Mouse (Mus musculus): ENCODE measurements at regions not wholly inside any gene's neighbourhood (a gene's known extent, or its start where the extent isn't known, plus 50 kb on each side); places are given as distances from the start of the nearest gene placed in this dataset.

GRCm38 (mm10) chr13:106591729-106592128, 345.0 kb downstream of the Ipo11 start:
- H3K4me1 ChIP-seq (replicated peaks; ENCODE audit: insufficient read depth, low read length): no peaks in the 10 kb centered on the region
- DNase-seq (ENCODE audit: low spot score) (no peak), ATAC-seq (replicated peaks; ENCODE audit: low FRiP score, low read depth) (no peak)
- H3K4me2 ChIP-seq (ENCODE audit: low read length): no peak overlapping the region
- no peaks in the 10 kb centered on the region for H3K27me3 ChIP-seq (ENCODE audit: insufficient read depth, low read length)
- H3K4me3 ChIP-seq (replicated peaks; ENCODE audit: low read depth, low read length): no peak overlapping the region
- H3K36me3 ChIP-seq (ENCODE audit: insufficient read depth, low read length): no peaks in the 10 kb centered on the region
- no peak overlapping the region for H3K27ac ChIP-seq
- no peaks in the 10 kb centered on the region for H3K9me3 ChIP-seq (replicated peaks; ENCODE audit: low read length)
- H3K9ac ChIP-seq (ENCODE audit: low read depth, low read length): no peak overlapping the region
- 75% methylated on average over 2 of the region's 2 CpGs for WGBS
- no peak for TF ChIP-seq CTCF (IDR thresholded peaks at IDR 0.05; ENCODE audit: low read depth)

DNA sequence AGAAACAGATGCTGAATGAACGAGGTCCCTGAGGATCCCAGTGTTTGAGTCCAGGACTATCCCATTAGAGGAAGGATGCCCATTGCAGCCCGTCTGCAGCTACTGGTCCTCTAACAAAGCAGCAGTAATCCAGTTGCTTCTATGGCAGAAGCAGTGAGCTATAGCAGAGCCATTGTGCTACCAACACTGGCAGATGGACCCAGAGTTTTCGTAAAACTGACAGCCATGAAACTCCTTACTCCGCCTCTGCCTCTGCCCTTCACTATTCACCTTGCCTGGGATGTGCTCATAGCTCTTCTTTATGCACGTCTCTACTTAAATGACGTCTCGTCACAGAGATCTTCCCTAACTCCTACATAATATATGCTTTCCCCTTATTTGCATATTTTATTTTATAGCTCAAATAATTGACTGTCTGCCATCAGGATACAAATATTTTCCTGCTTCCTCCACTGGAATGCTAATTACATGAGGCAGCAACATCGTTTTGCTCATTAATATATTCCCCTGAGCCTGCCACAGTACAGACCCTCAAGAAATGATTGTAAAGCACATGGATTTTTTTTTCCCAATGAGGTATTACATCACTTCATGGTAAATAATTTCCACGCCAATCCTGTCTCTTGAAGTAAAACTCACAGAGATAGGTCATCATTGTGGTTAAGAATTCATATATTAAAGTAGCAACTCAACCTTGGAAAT, 368.9 kb downstream of the Ipo11 start:
- Histone ChIP-seq H3K9me3 (replicated peaks; ENCODE audit: low read length) (no peaks in the 10 kb centered on the region), H3K4me2 (ENCODE audit: low read length) (no peak overlapping the region), H3K36me3 (ENCODE audit: insufficient read depth, low read length) (no peaks in the 10 kb centered on the region), H3K27ac (no peak overlapping the region), H3K27me3 (ENCODE audit: insufficient read depth, low read length) (no peaks in the 10 kb centered on the region), H3K4me3 (replicated peaks; ENCODE audit: low read depth, low read length) (no peak overlapping the region), H3K9ac (ENCODE audit: low read depth, low read length) (no peak overlapping the region), H3K4me1 (replicated peaks; ENCODE audit: insufficient read depth, low read length) (no peaks in the 10 kb centered on the region)
- ATAC-seq (replicated peaks; ENCODE audit: low FRiP score, low read depth) (no peak), DNase-seq (ENCODE audit: low spot score) (no peak)
- 80% methylated on average over 9 of the region's 9 CpGs for WGBS
- TF ChIP-seq CTCF (IDR thresholded peaks at IDR 0.05; ENCODE audit: low read depth): no peak

DNA sequence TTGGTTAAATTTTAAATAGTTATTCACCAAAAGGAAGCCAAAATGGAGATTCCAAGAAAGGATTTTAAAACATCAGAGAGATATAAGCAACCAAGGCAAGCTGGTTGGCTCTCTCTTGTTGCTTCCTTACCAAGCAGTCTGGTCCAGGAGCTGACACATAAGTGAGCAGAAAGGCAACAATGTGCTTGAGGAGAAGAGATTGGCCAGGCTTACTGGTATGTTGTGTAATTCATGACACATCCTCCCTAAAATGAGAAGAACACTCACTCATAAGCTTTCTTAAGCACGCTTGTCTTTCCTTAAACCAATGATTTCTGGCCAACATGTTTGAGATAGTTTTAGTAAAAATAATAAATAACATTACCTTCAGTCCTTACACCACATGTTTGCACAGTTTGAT, 374.2 kb downstream of the Ipo11 start:
- no peak overlapping the region for H3K9ac ChIP-seq (ENCODE audit: low read depth, low read length)
- no peak overlapping the region for H3K4me3 ChIP-seq (replicated peaks; ENCODE audit: low read depth, low read length)
- 59% methylated on average over 1 of the region's 1 CpGs for whole genome bisulfite sequencing
- H3K27ac ChIP-seq: no peak overlapping the region
- DNase-seq (ENCODE audit: low spot score): no peak
- no peak for ATAC-seq (replicated peaks; ENCODE audit: low FRiP score, low read depth)
- H3K4me1 ChIP-seq (replicated peaks; ENCODE audit: insufficient read depth, low read length): no peaks in the 10 kb centered on the region
- no peaks in the 10 kb centered on the region for H3K36me3 ChIP-seq (ENCODE audit: insufficient read depth, low read length)
- no peak overlapping the region for H3K4me2 ChIP-seq (ENCODE audit: low read length)
- H3K9me3 ChIP-seq (replicated peaks; ENCODE audit: low read length): no peaks in the 10 kb centered on the region
- no peaks in the 10 kb centered on the region for H3K27me3 ChIP-seq (ENCODE audit: insufficient read depth, low read length)
- TF ChIP-seq CTCF (IDR thresholded peaks at IDR 0.05; ENCODE audit: low read depth): no peak

DNA sequence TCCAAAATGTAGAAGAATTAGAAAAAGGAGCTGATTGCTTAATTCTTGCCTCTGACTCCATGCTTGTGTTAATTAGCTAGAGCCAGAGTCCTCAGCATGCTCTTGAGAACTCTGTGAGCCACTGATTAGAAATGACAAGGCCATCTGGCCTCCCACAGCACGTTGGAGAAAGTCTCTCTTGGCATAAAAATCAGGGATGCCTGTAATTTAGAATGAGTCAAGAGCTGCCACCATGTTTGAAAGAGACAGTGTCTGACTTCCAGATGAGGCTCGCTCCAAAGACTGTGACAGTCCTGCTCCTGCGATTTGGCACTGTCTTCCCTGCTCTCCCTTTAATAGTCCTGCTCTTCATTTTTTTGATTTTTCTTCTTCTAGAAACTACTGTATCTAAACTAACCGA, 374.6 kb downstream of the Ipo11 start:
- H3K4me2 ChIP-seq (ENCODE audit: low read length): no peak overlapping the region
- H3K9ac ChIP-seq (ENCODE audit: low read depth, low read length): no peak overlapping the region
- no peak overlapping the region for H3K4me3 ChIP-seq (replicated peaks; ENCODE audit: low read depth, low read length)
- no peak for ATAC-seq (replicated peaks; ENCODE audit: low FRiP score, low read depth)
- DNase-seq (ENCODE audit: low spot score): no peak
- H3K4me1 ChIP-seq (replicated peaks; ENCODE audit: insufficient read depth, low read length): no peaks in the 10 kb centered on the region
- H3K27ac ChIP-seq: no peak overlapping the region
- TF ChIP-seq CTCF (IDR thresholded peaks at IDR 0.05; ENCODE audit: low read depth): no peak
- H3K36me3 ChIP-seq (ENCODE audit: insufficient read depth, low read length): no peaks in the 10 kb centered on the region
- WGBS: 71% methylated on average over 4 of the region's 4 CpGs
- H3K9me3 ChIP-seq (replicated peaks; ENCODE audit: low read length): no peaks in the 10 kb centered on the region
- H3K27me3 ChIP-seq (ENCODE audit: insufficient read depth, low read length): no peaks in the 10 kb centered on the region

GRCm38 (mm10) chr13:106525406-106526206, 411.2 kb downstream of the Ipo11 start:
- Histone ChIP-seq H3K9ac (ENCODE audit: low read depth, low read length) (no peak overlapping the region), H3K27ac (no peak overlapping the region), H3K27me3 (ENCODE audit: insufficient read depth, low read length) (no peaks in the 10 kb centered on the region), H3K9me3 (replicated peaks; ENCODE audit: low read length) (no peaks in the 10 kb centered on the region), H3K36me3 (ENCODE audit: insufficient read depth, low read length) (no peaks in the 10 kb centered on the region), H3K4me1 (replicated peaks; ENCODE audit: insufficient read depth, low read length) (no peaks in the 10 kb centered on the region), H3K4me2 (ENCODE audit: low read length) (no peak overlapping the region), H3K4me3 (replicated peaks; ENCODE audit: low read depth, low read length) (no peak overlapping the region)
- 69% methylated on average over 11 of the region's 11 CpGs for WGBS
- TF ChIP-seq CTCF (IDR thresholded peaks at IDR 0.05; ENCODE audit: low read depth): no peak
- ATAC-seq (replicated peaks; ENCODE audit: low FRiP score, low read depth) (no peak), DNase-seq (ENCODE audit: low spot score) (peak; percentile 12)

DNA sequence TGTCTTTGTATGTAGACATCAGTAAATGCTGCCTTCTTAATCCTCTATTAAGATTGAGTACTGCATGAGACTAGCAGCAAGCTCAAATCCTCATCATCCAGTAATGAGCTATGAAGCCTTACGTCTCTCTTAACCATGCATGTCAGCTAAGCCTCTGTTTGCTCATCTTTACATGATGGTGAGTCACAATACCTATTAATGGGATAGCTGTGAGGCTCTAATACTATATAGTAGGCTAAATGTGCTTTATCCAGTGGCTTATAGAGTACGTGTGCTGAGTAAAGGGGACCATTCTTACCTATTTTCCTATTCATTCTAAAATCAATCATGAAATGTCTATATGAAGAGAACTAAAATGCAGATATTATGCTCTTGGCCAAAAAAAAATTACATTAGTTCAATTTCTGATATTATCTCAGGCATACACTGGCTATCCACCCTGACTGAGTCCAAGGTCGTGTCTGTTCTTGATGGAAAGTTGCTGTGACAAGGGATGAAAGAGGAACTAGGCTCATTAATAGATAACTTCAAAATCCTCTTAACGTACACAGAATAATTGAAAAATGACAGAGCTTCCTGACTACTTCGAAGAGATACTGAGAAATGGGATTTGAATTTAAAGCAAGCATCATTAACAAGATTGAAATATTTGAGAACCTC, 422.1 kb downstream of the Ipo11 start:
- no peak for TF ChIP-seq CTCF (IDR thresholded peaks at IDR 0.05; ENCODE audit: low read depth)

More for the DNA sequence above, 422.1 kb downstream of the Ipo11 start:
- WGBS: 83% methylated on average over 5 of the region's 5 CpGs
- H3K9ac ChIP-seq (ENCODE audit: low read depth, low read length): no peak overlapping the region
- H3K4me2 ChIP-seq (ENCODE audit: low read length): no peak overlapping the region
- H3K4me1 ChIP-seq (replicated peaks; ENCODE audit: insufficient read depth, low read length): no peaks in the 10 kb centered on the region
- no peak overlapping the region for H3K4me3 ChIP-seq (replicated peaks; ENCODE audit: low read depth, low read length)
- DNase-seq (ENCODE audit: low spot score) (no peak), ATAC-seq (replicated peaks; ENCODE audit: low FRiP score, low read depth) (no peak)
- H3K36me3 ChIP-seq (ENCODE audit: insufficient read depth, low read length): no peaks in the 10 kb centered on the region
- H3K27ac ChIP-seq: no peak overlapping the region
- no peaks in the 10 kb centered on the region for H3K9me3 ChIP-seq (replicated peaks; ENCODE audit: low read length)
- H3K27me3 ChIP-seq (ENCODE audit: insufficient read depth, low read length): no peaks in the 10 kb centered on the region
